ENCODE assay signal across 21 mouse cellular contexts in the genomic region with DNA sequence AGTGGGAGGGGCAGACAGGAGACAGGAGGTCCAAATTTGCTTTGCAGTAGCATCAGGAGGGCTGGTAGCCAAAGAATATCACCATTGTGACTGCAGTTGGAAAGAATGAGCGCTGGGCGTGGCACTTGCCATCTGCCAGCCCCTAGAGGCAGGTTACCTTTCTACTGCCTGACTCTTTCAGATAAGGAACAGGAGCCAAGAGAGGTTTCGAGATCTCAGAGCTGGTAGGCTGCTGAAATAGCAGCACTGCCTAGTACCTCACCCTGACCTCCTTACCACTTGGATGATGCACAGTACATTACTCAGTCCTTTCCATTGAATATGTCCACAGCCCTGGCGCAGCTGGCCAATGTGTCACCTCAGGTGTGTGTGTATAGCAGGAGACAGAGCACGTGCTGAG. TPM values are rescaled to one million over a fixed set of nuclear protein-coding genes. Genes with fewer than 3 reads are reported as not detected.
DNase-seq lines count a peak whose midpoint lies in the region; ATAC-seq and TF ChIP-seq lines count a peak whose summit lies in the region.
"Had no signal": no experiment of that assay in that cellular context is flagged by ENCODE, and none has a peak within 500 bp of the region (broad histone marks: within the 10 kb centered on the region; RNA-seq: fewer than 3 reads in every experiment).

No protein-coding gene starts in this region.

- H3K27ac ChIP-seq in lung, postnatal 0 days (ENCODE audit: low read length) = no peak overlapping the region
- H3K27ac ChIP-seq in forebrain, embryonic 14.5 days (ENCODE audit: low read depth, low read length) = no peak overlapping the region
- H3K27ac ChIP-seq: embryonic facial prominence, embryonic 15.5 days; hindbrain, embryonic 12.5 days; limb, embryonic 12.5 days; midbrain, embryonic 15.5 days; stomach, embryonic 15.5 days had no signal

- ATAC-seq in lung, postnatal 0 days = no peak
- ATAC-seq in megakaryocyte-erythroid progenitor cell, adult 5-6 weeks (replicated peaks; ENCODE audit: low FRiP score, low TSS enrichment, poor library complexity, severe bottlenecking) = peak; percentile 98
- no peak for ATAC-seq in forebrain, embryonic 14.5 days
- ATAC-seq: forebrain, postnatal 0 days; intestine, embryonic 16.5 days; midbrain, embryonic 15.5 days had no signal

- no peak overlapping the region for H3K4me3 ChIP-seq in lung, postnatal 0 days (ENCODE audit: low read depth, low read length)
- H3K4me3 ChIP-seq in forebrain, embryonic 14.5 days (ENCODE audit: low read depth, low read length) = no peak overlapping the region
- H3K4me3 ChIP-seq: embryonic facial prominence, embryonic 15.5 days; heart, embryonic 12.5 days; hindbrain, embryonic 12.5 days; limb, embryonic 12.5 days; midbrain, embryonic 15.5 days; stomach, embryonic 15.5 days had no signal

- no peak for TF ChIP-seq EP300 in lung, postnatal 0 days (IDR thresholded peaks at IDR 0.05)

- no peaks in the 10 kb centered on the region for H3K36me3 ChIP-seq in lung, postnatal 0 days (ENCODE audit: insufficient read depth, low read length)
- H3K36me3 ChIP-seq in forebrain, embryonic 14.5 days (ENCODE audit: control insufficient read depth, insufficient read depth, low read length) = no peaks in the 10 kb centered on the region
- H3K36me3 ChIP-seq: embryonic facial prominence, embryonic 15.5 days; heart, embryonic 12.5 days; hindbrain, embryonic 12.5 days; limb, embryonic 12.5 days; midbrain, embryonic 15.5 days; stomach, embryonic 15.5 days had no signal

- no peaks in the 10 kb centered on the region for H3K27me3 ChIP-seq in lung, postnatal 0 days (replicated peaks; ENCODE audit: insufficient read depth, low read length)
- H3K27me3 ChIP-seq in forebrain, embryonic 14.5 days (replicated peaks; ENCODE audit: control insufficient read depth, insufficient read depth, low read length) = no peaks in the 10 kb centered on the region
- H3K27me3 ChIP-seq: embryonic facial prominence, embryonic 15.5 days; heart, embryonic 12.5 days; hindbrain, embryonic 12.5 days; limb, embryonic 12.5 days; midbrain, embryonic 15.5 days; stomach, embryonic 15.5 days had no signal

- no peaks in the 10 kb centered on the region for H3K9me3 ChIP-seq in lung, postnatal 0 days (ENCODE audit: low read length)
- H3K9me3 ChIP-seq in forebrain, embryonic 14.5 days (replicated peaks; ENCODE audit: control insufficient read depth, low read length) = no peaks in the 10 kb centered on the region
- H3K9me3 ChIP-seq: embryonic facial prominence, embryonic 15.5 days; heart, embryonic 12.5 days; hindbrain, embryonic 12.5 days; limb, embryonic 12.5 days; midbrain, embryonic 15.5 days; stomach, embryonic 15.5 days had no signal

- 64% methylated on average over 5 of the region's 5 CpGs for WGBS in lung, postnatal 0 days
- WGBS in forebrain, embryonic 14.5 days = 76% methylated on average over 5 of the region's 5 CpGs

- H3K4me2 ChIP-seq in lung, postnatal 0 days (replicated peaks; ENCODE audit: low read depth, low read length) = no peak overlapping the region
- no peak overlapping the region for H3K4me2 ChIP-seq in forebrain, embryonic 14.5 days (ENCODE audit: low read length)
- H3K4me2 ChIP-seq: embryonic facial prominence, embryonic 15.5 days; heart, embryonic 12.5 days; hindbrain, embryonic 12.5 days; limb, embryonic 12.5 days; midbrain, embryonic 15.5 days; stomach, embryonic 15.5 days had no signal

- TF ChIP-seq CTCF in lung, postnatal 0 days (IDR thresholded peaks at IDR 0.05) = no peak

- peak; percentile 42 to 75 for DNase-seq in adrenal gland, adult (ENCODE audit: inconsistent age in 2 of 2, low spot score in 1 of 2)
- DNase-seq in adrenal gland, postnatal 10 days = no peak
- DNase-seq in lung, postnatal 0 days (ENCODE audit: low spot score) = peak; percentile 12
- no peak for DNase-seq in lung, postnatal 25 days (ENCODE audit: low spot score)
- DNase-seq in gonadal fat pad, adult 2 months (ENCODE audit: low read depth) = peak; percentile 90
- no peak for DNase-seq in forebrain, embryonic 14.5 days (ENCODE audit: low spot score)
- DNase-seq in lung, postnatal 14 days = no peak
- DNase-seq: forebrain, postnatal 0 days; gastrocnemius, postnatal 14 days; kidney, postnatal 36 days; layer of hippocampus, postnatal 36 days; lung, postnatal 10 days; thymus, postnatal 4 days had no signal

- no peaks in the 10 kb centered on the region for H3K4me1 ChIP-seq in lung, postnatal 0 days (ENCODE audit: insufficient read depth, low read depth, low read length)
- H3K4me1 ChIP-seq in forebrain, embryonic 14.5 days (ENCODE audit: control insufficient read depth, insufficient read depth, low read length) = no peaks in the 10 kb centered on the region
- H3K4me1 ChIP-seq: embryonic facial prominence, embryonic 15.5 days; heart, embryonic 12.5 days; limb, embryonic 12.5 days; midbrain, embryonic 15.5 days; stomach, embryonic 15.5 days had no signal

- no peak overlapping the region for H3K9ac ChIP-seq in lung, postnatal 0 days (replicated peaks; ENCODE audit: low read depth)
- no peak overlapping the region for H3K9ac ChIP-seq in forebrain, embryonic 14.5 days (ENCODE audit: low read length)
- H3K9ac ChIP-seq: embryonic facial prominence, embryonic 15.5 days; forebrain, postnatal 0 days; heart, embryonic 12.5 days; hindbrain, embryonic 12.5 days; limb, embryonic 12.5 days; midbrain, embryonic 15.5 days; stomach, embryonic 15.5 days had no signal

RNA-seq across cellular contexts. Expression of a gene that starts 7.6 kb away (rescaled TPM):
- total RNA-seq in adrenal gland, postnatal 10 days (2021) = under 1 TPM; 0.55 to 0.63 TPM
- polyA plus RNA-seq in lung, postnatal 0 days (2015; fragmentation: Nextera tagmentation; extraction: Ambion mirVana) = 0.23 and 0.31 TPM in 2 replicates
- 1.9 and 2.0 TPM in 2 replicates for polyA plus RNA-seq in gonadal fat pad, adult 2 months (2012; rRNA removed)
- total RNA-seq in megakaryocyte-erythroid progenitor cell, adult 5-6 weeks (2014; fragmentation: Nextera tagmentation) = not detected in 2 replicates
- total RNA-seq in megakaryocyte-erythroid progenitor cell, adult 5-6 weeks (2017) = 0.56 TPM in 1 of 2 replicates, not detected in the other
- polyA plus RNA-seq in forebrain, embryonic 14.5 days (2014; fragmentation: Nextera tagmentation; extraction: Ambion mirVana) = 0.16 and 0.36 TPM in 2 replicates

RNA-seq across cellular contexts. Expression of a gene that starts 7.7 kb away (rescaled TPM):
- total RNA-seq in adrenal gland, postnatal 10 days (2021) = 1 to 10 TPM; 4.6 to 5.2 TPM
- polyA plus RNA-seq in lung, postnatal 0 days (2015; fragmentation: Nextera tagmentation; extraction: Ambion mirVana) = 8.3 and 9.3 TPM in 2 replicates
- 13.0 and 14.9 TPM in 2 replicates for polyA plus RNA-seq in gonadal fat pad, adult 2 months (2012; rRNA removed)
- total RNA-seq in megakaryocyte-erythroid progenitor cell, adult 5-6 weeks (2014; fragmentation: Nextera tagmentation) = 0.35 TPM in 1 of 2 replicates, not detected in the other
- total RNA-seq in megakaryocyte-erythroid progenitor cell, adult 5-6 weeks (2017) = not detected in 2 replicates
- polyA plus RNA-seq in forebrain, embryonic 14.5 days (2014; fragmentation: Nextera tagmentation; extraction: Ambion mirVana) = 29.3 and 35.8 TPM in 2 replicates

RNA-seq across cellular contexts. Expression of a gene that starts 23.6 kb away (rescaled TPM):
- 1 to 10 TPM; 1.9 to 2.4 TPM for total RNA-seq in adrenal gland, postnatal 10 days (2021)
- 0.11 and 0.17 TPM in 2 replicates for polyA plus RNA-seq in lung, postnatal 0 days (2015; fragmentation: Nextera tagmentation; extraction: Ambion mirVana)
- polyA plus RNA-seq in gonadal fat pad, adult 2 months (2012; rRNA removed) = 8.6 and 9.2 TPM in 2 replicates
- total RNA-seq in megakaryocyte-erythroid progenitor cell, adult 5-6 weeks (2014; fragmentation: Nextera tagmentation) = 0.17 TPM in 1 of 2 replicates, not detected in the other
- total RNA-seq in megakaryocyte-erythroid progenitor cell, adult 5-6 weeks (2017) = not detected in 2 replicates
- polyA plus RNA-seq in forebrain, embryonic 14.5 days (2014; fragmentation: Nextera tagmentation; extraction: Ambion mirVana) = 7.4 and 11.1 TPM in 2 replicates

RNA-seq across cellular contexts. Expression of a gene that starts 27.1 kb away (rescaled TPM):
- total RNA-seq in adrenal gland, postnatal 10 days (2021) = 1 to 10 TPM; 3.7 to 4.6 TPM
- polyA plus RNA-seq in lung, postnatal 0 days (2015; fragmentation: Nextera tagmentation; extraction: Ambion mirVana) = 8.6 and 10.3 TPM in 2 replicates
- 9.3 and 9.6 TPM in 2 replicates for polyA plus RNA-seq in gonadal fat pad, adult 2 months (2012; rRNA removed)
- 0.35 TPM in 1 of 2 replicates, not detected in the other for total RNA-seq in megakaryocyte-erythroid progenitor cell, adult 5-6 weeks (2014; fragmentation: Nextera tagmentation)
- 0.09 TPM in 1 of 2 replicates, not detected in the other for total RNA-seq in megakaryocyte-erythroid progenitor cell, adult 5-6 weeks (2017)
- polyA plus RNA-seq in forebrain, embryonic 14.5 days (2014; fragmentation: Nextera tagmentation; extraction: Ambion mirVana) = 8.0 and 10.6 TPM in 2 replicates

RNA-seq across cellular contexts. Expression of a gene that starts 44.6 kb away (rescaled TPM):
- 100 to 1,000 TPM in 1 of 2 experiments, 10 to 100 TPM in 1; 91.7 to 108 TPM for total RNA-seq in adrenal gland, postnatal 10 days (2021)
- 152 and 170 TPM in 2 replicates for polyA plus RNA-seq in lung, postnatal 0 days (2015; fragmentation: Nextera tagmentation; extraction: Ambion mirVana)
- 151 and 176 TPM in 2 replicates for polyA plus RNA-seq in gonadal fat pad, adult 2 months (2012; rRNA removed)
- total RNA-seq in megakaryocyte-erythroid progenitor cell, adult 5-6 weeks (2014; fragmentation: Nextera tagmentation) = 4.0 and 6.7 TPM in 2 replicates
- 4.4 and 5.9 TPM in 2 replicates for total RNA-seq in megakaryocyte-erythroid progenitor cell, adult 5-6 weeks (2017)
- polyA plus RNA-seq in forebrain, embryonic 14.5 days (2014; fragmentation: Nextera tagmentation; extraction: Ambion mirVana) = 19.7 TPM in 2 replicates

Comparison
In these comparisons a context has a peak if more than half of its experiments do, and no peak if none do; other contexts are left out.
1. DNase-seq: peak in adrenal gland, adult (2 of 2), lung, postnatal 0 days (single experiment) and gonadal fat pad, adult 2 months (single experiment); none in adrenal gland, postnatal 10 days (single experiment), lung, postnatal 25 days (single experiment), forebrain, embryonic 14.5 days (single experiment) and lung, postnatal 14 days (single experiment).